Mouse (Mus musculus): ENCODE data around the gene Cmtm3.
"Not testable (repeated sequence)": the region's sequence is repeated elsewhere in the genome, so short reads cannot be mapped to it uniquely, and the experiment has no call there.

GRCm38 (mm10) chr8:104321930-104322329 lies 17.3 kb upstream of the Cmtm3 start, which contains the start of gene Cmtm2b:
- TF ChIP-seq GATA1, TAL1 (IDR thresholded peaks at IDR 0.05; ENCODE audit: low read length): not testable (repeated sequence)
